Comparison of ENCODE assay signal across 11 mouse cellular contexts in genomic region chr13:85066585-85067550, GRCm38 (mm10).
A peak's percentile ranks its signal among the peaks of the same experiment; 100 is the strongest.
DNase-seq lines count a peak whose midpoint lies in the region; ATAC-seq and TF ChIP-seq lines count a peak whose summit lies in the region.
"Had no signal": no experiment of that assay in that cellular context is flagged by ENCODE, and none has a peak within 500 bp of the region (broad histone marks: within the 10 kb centered on the region; RNA-seq: fewer than 3 reads in every experiment).

No protein-coding gene starts in this region.

- H3K4me1 ChIP-seq in midbrain, embryonic 11.5 days (ENCODE audit: control insufficient read depth, insufficient read depth, low read length) = 0 out of 2 replicates have a peak, but pooled peaks cover 2% of the 10 kb centered on the region
- H3K4me1 ChIP-seq in midbrain, embryonic 10.5 days = no peaks in the 10 kb centered on the region
- no peaks in the 10 kb centered on the region for H3K4me1 ChIP-seq in hindbrain, postnatal 0 days (ENCODE audit: insufficient read depth, low read length)
- H3K4me1 ChIP-seq in midbrain, postnatal 0 days (ENCODE audit: insufficient read depth, low read length) = 0 out of 2 replicates have a peak, but pooled peaks cover 2% of the 10 kb centered on the region
- H3K4me1 ChIP-seq in intestine, embryonic 16.5 days (ENCODE audit: control insufficient read depth, insufficient read depth, low read length) = no peaks in the 10 kb centered on the region

- no peak for DNase-seq in midbrain, embryonic 11.5 days (ENCODE audit: low spot score, missing footprints)
- no peak for DNase-seq in midbrain, embryonic 10.5 days (ENCODE audit: low spot score)
- DNase-seq in hindbrain, postnatal 0 days (ENCODE audit: low spot score) = peak; percentile 73
- DNase-seq in midbrain, postnatal 0 days (ENCODE audit: low spot score) = peak; percentile 58
- DNase-seq in lung, postnatal 25 days (ENCODE audit: low spot score) = no peak
- DNase-seq: heart, adult 2 months; layer of hippocampus, postnatal 36 days; lung, embryonic 14.5 days; thymus, postnatal 4 days had no signal

- H3K4me3 ChIP-seq in midbrain, embryonic 11.5 days (ENCODE audit: low read depth, low read length) = no peak overlapping the region
- no peak overlapping the region for H3K4me3 ChIP-seq in midbrain, embryonic 10.5 days
- H3K4me3 ChIP-seq in hindbrain, postnatal 0 days (ENCODE audit: low read length) = no peak overlapping the region
- H3K4me3 ChIP-seq in midbrain, postnatal 0 days (ENCODE audit: low read depth, low read length) = no peak overlapping the region
- H3K4me3 ChIP-seq in intestine, embryonic 16.5 days (ENCODE audit: low read length) = no peak overlapping the region
- H3K4me3 ChIP-seq: heart, adult 2 months had no signal

- WGBS in midbrain, embryonic 11.5 days = 49% methylated on average over 6 of the region's 6 CpGs
- 68% methylated on average over 6 of the region's 6 CpGs for WGBS in midbrain, embryonic 10.5 days
- 12% methylated on average over 6 of the region's 6 CpGs for WGBS in hindbrain, postnatal 0 days
- WGBS in midbrain, postnatal 0 days = 12% methylated on average over 6 of the region's 6 CpGs
- 68% methylated on average over 6 of the region's 6 CpGs for whole genome bisulfite sequencing in intestine, embryonic 16.5 days

- H3K27me3 ChIP-seq in midbrain, embryonic 11.5 days (ENCODE audit: control insufficient read depth, insufficient read depth, low read length) = no peaks in the 10 kb centered on the region
- no peaks in the 10 kb centered on the region for H3K27me3 ChIP-seq in midbrain, embryonic 10.5 days (ENCODE audit: low read depth, poor library complexity, severe bottlenecking)
- H3K27me3 ChIP-seq in hindbrain, postnatal 0 days (ENCODE audit: insufficient read depth, low read length) = no peaks in the 10 kb centered on the region
- no peaks in the 10 kb centered on the region for H3K27me3 ChIP-seq in midbrain, postnatal 0 days (ENCODE audit: insufficient read depth, low read length)
- no peaks in the 10 kb centered on the region for H3K27me3 ChIP-seq in intestine, embryonic 16.5 days (replicated peaks; ENCODE audit: control insufficient read depth, insufficient read depth, low read length)

- ATAC-seq in midbrain, embryonic 11.5 days (ENCODE audit: low FRiP score) = peak; percentile 93
- ATAC-seq in hindbrain, postnatal 0 days = peak; percentile 85
- ATAC-seq in midbrain, postnatal 0 days (ENCODE audit: low FRiP score) = peak; percentile 80
- no peak for ATAC-seq in intestine, embryonic 16.5 days
- no peak for ATAC-seq in monocyte, adult 5-6 weeks (replicated peaks; ENCODE audit: insufficient number of reproducible peaks, low FRiP score, low TSS enrichment, poor library complexity, severe bottlenecking)

- no peaks in the 10 kb centered on the region for H3K36me3 ChIP-seq in midbrain, embryonic 11.5 days (ENCODE audit: control insufficient read depth, insufficient read depth, low read length)
- H3K36me3 ChIP-seq in midbrain, embryonic 10.5 days = no peaks in the 10 kb centered on the region
- H3K36me3 ChIP-seq in hindbrain, postnatal 0 days (ENCODE audit: insufficient read depth, low read length) = no peaks in the 10 kb centered on the region
- H3K36me3 ChIP-seq in midbrain, postnatal 0 days (ENCODE audit: insufficient read depth, low read length) = no peaks in the 10 kb centered on the region
- H3K36me3 ChIP-seq in intestine, embryonic 16.5 days (ENCODE audit: control insufficient read depth, insufficient read depth, low read length) = no peaks in the 10 kb centered on the region

- H3K9ac ChIP-seq in midbrain, embryonic 11.5 days (ENCODE audit: low read length) = no peak overlapping the region
- H3K9ac ChIP-seq in hindbrain, postnatal 0 days (replicated peaks; ENCODE audit: low read length) = no peak overlapping the region
- no peak overlapping the region for H3K9ac ChIP-seq in midbrain, postnatal 0 days (replicated peaks; ENCODE audit: low read length, poor library complexity, severe bottlenecking)
- no peak overlapping the region for H3K9ac ChIP-seq in intestine, embryonic 16.5 days (ENCODE audit: low read depth, low read length)
- H3K9ac ChIP-seq: lung, embryonic 14.5 days had no signal

- no peak overlapping the region for H3K4me2 ChIP-seq in midbrain, embryonic 11.5 days
- H3K4me2 ChIP-seq in hindbrain, postnatal 0 days (ENCODE audit: low read depth, low read length) = peak overlapping the region; percentile 33
- H3K4me2 ChIP-seq in midbrain, postnatal 0 days (ENCODE audit: low read depth, low read length, poor library complexity, severe bottlenecking) = no peak overlapping the region
- H3K4me2 ChIP-seq in intestine, embryonic 16.5 days (ENCODE audit: low read depth, low read length) = no peak overlapping the region
- H3K4me2 ChIP-seq: lung, embryonic 14.5 days had no signal

- no peak for TF ChIP-seq CTCF in hindbrain, postnatal 0 days (IDR thresholded peaks at IDR 0.05; ENCODE audit: low read depth)
- no peak for TF ChIP-seq CTCF in midbrain, postnatal 0 days (IDR thresholded peaks at IDR 0.05)

- H3K27ac ChIP-seq in midbrain, embryonic 11.5 days (ENCODE audit: low read depth, low read length) = no peak overlapping the region
- no peak overlapping the region for H3K27ac ChIP-seq in midbrain, embryonic 10.5 days (replicated peaks)
- H3K27ac ChIP-seq in hindbrain, postnatal 0 days = peak overlapping the region; percentile 48
- no peak overlapping the region for H3K27ac ChIP-seq in midbrain, postnatal 0 days (ENCODE audit: low read depth, low read length)
- no peak overlapping the region for H3K27ac ChIP-seq in intestine, embryonic 16.5 days (ENCODE audit: low read length)
- H3K27ac ChIP-seq: heart, adult 2 months had no signal

- no peaks in the 10 kb centered on the region for H3K9me3 ChIP-seq in midbrain, embryonic 11.5 days (ENCODE audit: control insufficient read depth, low read length)
- H3K9me3 ChIP-seq in midbrain, embryonic 10.5 days (replicated peaks) = no peaks in the 10 kb centered on the region
- H3K9me3 ChIP-seq in hindbrain, postnatal 0 days (ENCODE audit: low read length) = no peaks in the 10 kb centered on the region
- H3K9me3 ChIP-seq in midbrain, postnatal 0 days (ENCODE audit: low read length) = no peaks in the 10 kb centered on the region
- no peaks in the 10 kb centered on the region for H3K9me3 ChIP-seq in intestine, embryonic 16.5 days (ENCODE audit: control insufficient read depth, low read length)

Comparison
In these comparisons a context has a peak if more than half of its experiments do, and no peak if none do; other contexts are left out.
1. DNase-seq: peak in hindbrain, postnatal 0 days (single experiment) and midbrain, postnatal 0 days (single experiment); none in midbrain, embryonic 11.5 days (single experiment), midbrain, embryonic 10.5 days (single experiment) and lung, postnatal 25 days (single experiment).
2. ATAC-seq: peak in midbrain, embryonic 11.5 days (single experiment), hindbrain, postnatal 0 days (single experiment) and midbrain, postnatal 0 days (single experiment); none in intestine, embryonic 16.5 days (single experiment) and monocyte, adult 5-6 weeks (single experiment).